Mouse (Mus musculus) lung, postnatal 0 days (tissue): ENCODE measurements at regions not wholly inside any gene's neighbourhood (a gene's known extent, or its start where the extent isn't known, plus 50 kb on each side); places are given as distances from the start of the nearest gene placed in this dataset.

Source experiments
- CTCF ChIP-seq: IDR thresholded peaks from 2 replicates; pipeline ENCODE4 v1.5.1; 2016; ENCODE audit warnings: antibody characterized with exemption, mild to moderate bottlenecking
- EP300 ChIP-seq: IDR thresholded peaks from 2 replicates; pipeline ENCODE4 v1.6.1; 2016; ENCODE audit warnings: antibody characterized with exemption, mild to moderate bottlenecking, control low read depth

GRCm38 (mm10) chr9:61111206-61111605 is 261.0 kb upstream of the Tle3 start:
- no peak for TF ChIP-seq CTCF
- TF ChIP-seq EP300: no peak
